Mouse (Mus musculus): ENCODE data around the gene Atp5e.

DNA sequence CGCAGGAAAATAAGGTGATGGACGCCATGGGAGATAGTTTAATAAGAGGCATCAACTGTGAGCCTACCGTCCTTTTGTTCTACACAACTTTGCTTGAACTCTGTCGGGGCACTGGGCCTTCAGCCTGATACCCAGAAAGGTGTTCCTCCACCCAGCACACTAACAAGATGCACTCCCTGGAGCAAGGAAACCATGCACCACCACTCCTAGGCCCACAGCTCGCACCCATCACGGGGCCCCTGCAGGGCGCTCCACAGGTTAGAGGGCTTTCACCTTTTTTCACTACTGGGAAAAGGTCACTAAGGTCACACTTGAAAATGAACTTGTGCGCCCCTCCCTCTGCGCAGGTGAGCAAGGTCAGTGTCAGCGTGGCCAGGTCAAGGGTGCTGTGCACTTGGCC lies 535 bp downstream of the Atp5e start:
- no peak for TF ChIP-seq CTCF (conservative IDR thresholded peaks at IDR 0.05 in 1 of 2, IDR thresholded peaks at IDR 0.05 in 1 of 2; ENCODE audit: low read depth in 2 of 2, low read length in 2 of 2)
- no peak for TF ChIP-seq MAX (IDR thresholded peaks at IDR 0.05; ENCODE audit: low read length)
